Mouse (Mus musculus) thymus, adult 2 months (tissue): ENCODE results near the gene Cdk13. TPM values are rescaled to one million over a fixed set of nuclear protein-coding genes. Genes with fewer than 3 reads are reported as not detected.

Source experiments
- DNase-seq: peaks from one replicate; pipeline ENCODE4 v3.0.0; 2021
- H3K27ac ChIP-seq: fragments of 200-500 bp; 2 replicates; pipeline ENCODE4 v1.5.1; 2012; ENCODE audit warnings: low read length, control low read depth; ENCODE audit not compliant: control insufficient read depth, insufficient read depth
- H3K27me3 ChIP-seq: fragments of 200-500 bp; 2 replicates; pipeline ENCODE4 v1.6.1; 2012; ENCODE audit warnings: mild to moderate bottlenecking, low read length, moderate library complexity, mixed read lengths; ENCODE audit not compliant: control insufficient read depth, insufficient read depth
- H3K36me3 ChIP-seq: fragments of 200-500 bp; 2 replicates; pipeline ENCODE4 v1.6.1; 2012; ENCODE audit warnings: mild to moderate bottlenecking, low read length, moderate library complexity; ENCODE audit not compliant: control insufficient read depth, insufficient read depth
- H3K4me1 ChIP-seq: fragments of 200-500 bp; replicated peaks from 2 replicates; pipeline ENCODE4 v1.6.1; 2012; ENCODE audit warnings: low read length; ENCODE audit not compliant: control insufficient read depth, insufficient read depth
- H3K4me3 ChIP-seq: fragments of 200-500 bp; 2 replicates; pipeline ENCODE4 v1.5.1; 2012; ENCODE audit warnings: mild to moderate bottlenecking, low read length, control low read depth, moderate library complexity; ENCODE audit not compliant: control insufficient read depth, insufficient read depth
- CTCF ChIP-seq: fragments of 200-500 bp; IDR thresholded peaks from 2 replicates; pipeline ENCODE4 v1.5.1; 2012; ENCODE audit warnings: mild to moderate bottlenecking, control low read depth, low read length, moderate library complexity, borderline replicate concordance; ENCODE audit not compliant: control insufficient read depth, poor library complexity, insufficient read depth; ENCODE audit errors: extremely low read depth
- POLR2A ChIP-seq: fragments of 200-500 bp; IDR thresholded peaks from 2 replicates; pipeline ENCODE4 v1.6.1; 2012; ENCODE audit warnings: mild to moderate bottlenecking, low read length, control low read depth, moderate library complexity; ENCODE audit not compliant: control insufficient read depth, poor library complexity, insufficient read depth; ENCODE audit errors: extremely low read depth
- WGBS: fragments of 180-500 bp; shearing (Covaris S2); methylation state at CpG from one replicate; pipeline ENCODE4 v1.1.7; 2018; 5-methylcytosine and 5-hydroxymethylcytosine counted together
- polyA plus RNA-seq: library from polyadenylated mRNA; depleted of rRNA; stranded (reverse); fragments of >200 nt; gene quantifications from 2 replicates; pipeline ENCODE4 v1.2.3, GENCODE M21; 2012

Cdk13 gene
- polyA plus RNA-seq, 1 experiment, result 90.7 TPM

- WGBS, result 87% methylated on average over 6 of the region's 6 CpGs
- Histone ChIP-seq H3K4me1 (no peaks in the 10 kb centered on the region), H3K27ac (no peak overlapping the region), H3K27me3 (no peaks in the 10 kb centered on the region), H3K4me3 (no peak overlapping the region), H3K36me3 (no peaks in the 10 kb centered on the region)
- TF ChIP-seq CTCF, result no peak
- TF ChIP-seq POLR2A, result no peak
- DNase-seq, result no peak
Measured at GRCm38 (mm10) chr13:17705188-17705826, 99.6 kb downstream of the Cdk13 start.

- no peak overlapping the region for H3K4me3 ChIP-seq
- no peaks in the 10 kb centered on the region for H3K4me1 ChIP-seq
- TF ChIP-seq CTCF (no peak), POLR2A (no peak)
- H3K27ac ChIP-seq, result no peak overlapping the region
- no peaks in the 10 kb centered on the region for H3K27me3 ChIP-seq
- DNase-seq, result no peak
- 0 out of 2 replicates have a peak, but pooled peaks cover 3% of the 10 kb centered on the region for H3K36me3 ChIP-seq
Measured at GRCm38 (mm10) chr13:17702311-17702710, 102.6 kb downstream of the Cdk13 start.

- H3K4me3 ChIP-seq, result no peak overlapping the region
Measured at GRCm38 (mm10) chr13:17701322-17701721, 103.6 kb downstream of the Cdk13 start.

GRCm38 (mm10) chr13:17700090-17700715, 104.7 kb downstream of the Cdk13 start:
- no peaks in the 10 kb centered on the region for H3K27me3 ChIP-seq
- DNase-seq, result no peak
- H3K36me3 ChIP-seq, result 0 out of 2 replicates have a peak, but pooled peaks cover 3% of the 10 kb centered on the region
- TF ChIP-seq CTCF, result no peak
- WGBS, result 96% methylated on average over 3 of the region's 3 CpGs
- H3K4me1 ChIP-seq, result no peaks in the 10 kb centered on the region
- H3K27ac ChIP-seq, result no peak overlapping the region
- H3K4me3 ChIP-seq, result no peak overlapping the region

More at GRCm38 (mm10) chr13:17701322-17701721, 103.6 kb downstream of the Cdk13 start:
- H3K27me3 ChIP-seq, result no peaks in the 10 kb centered on the region
- 0 out of 2 replicates have a peak, but pooled peaks cover 3% of the 10 kb centered on the region for H3K36me3 ChIP-seq
- no peak overlapping the region for H3K27ac ChIP-seq
- TF ChIP-seq POLR2A, result no peak
- H3K4me1 ChIP-seq, result no peaks in the 10 kb centered on the region
- no peak for DNase-seq

GRCm38 (mm10) chr13:17695898-17696580, 108.9 kb downstream of the Cdk13 start:
- WGBS, result under 1% methylated on average over 7 of the region's 7 CpGs
- Histone ChIP-seq H3K27me3 (no peaks in the 10 kb centered on the region), H3K4me3 (peak overlapping the region; percentile 60), H3K4me1 (no peaks in the 10 kb centered on the region), H3K36me3 (0 out of 2 replicates have a peak, but pooled peaks cover 3% of the 10 kb centered on the region), H3K27ac (peak overlapping the region; percentile 91)
- no peak for DNase-seq
- TF ChIP-seq POLR2A (no peak), CTCF (no peak)

- 0 out of 2 replicates have a peak, but pooled peaks cover 3% of the 10 kb centered on the region for H3K36me3 ChIP-seq
- DNase-seq, result peak; percentile 100
- H3K27ac ChIP-seq, result peak within 1 kb of the TSS; percentile 91
- H3K27me3 ChIP-seq, result no peaks in the 10 kb centered on the region
- no peaks in the 10 kb centered on the region for H3K4me1 ChIP-seq
- peak; percentile 81 for TF ChIP-seq POLR2A
- TF ChIP-seq CTCF, result peak; percentile 58; the same call in 1 of the 2 replicates
- WGBS, result 1% methylated on average over 66 of the region's 66 CpGs
- H3K4me3 ChIP-seq, result peak within 1 kb of the TSS; percentile 61
Measured at GRCm38 (mm10) chr13:17694911-17695699, 109.8 kb downstream of the Cdk13 start, which contains the start of the genes Mplkip and Sugct. Gene Mplkip, plus strand, starts transcription at chr13:17695192. Gene Sugct, minus strand, starts transcription at chr13:17695553.
